Mouse (Mus musculus): ENCODE results near the gene Zfp646.

- no peak for TF ChIP-seq POLR2A (IDR thresholded peaks at IDR 0.05; ENCODE audit: insufficient read depth, low read depth, low read length)
- no peak for TF ChIP-seq CTCF (IDR thresholded peaks at IDR 0.05)
- TF ChIP-seq EP300 (IDR thresholded peaks at IDR 0.05; ENCODE audit: insufficient read depth, low read depth, low read length), result no peak
Measured at GRCm38 (mm10) chr7:127898179-127898956, 22.3 kb downstream of the Zfp646 start.

Measured in heart, adult 2 months (tissue).